Mouse (Mus musculus): Measurements from ENCODE around the gene Ifitm3. TPM values are rescaled to one million over a fixed set of nuclear protein-coding genes. Genes with fewer than 3 reads are reported as not detected.
"Not testable (repeated sequence)": the region's sequence is repeated elsewhere in the genome, so short reads cannot be mapped to it uniquely, and the experiment has no call there.

Gene Ifitm3
- total RNA-seq, 1 experiment, result 353 TPM

- Histone ChIP-seq H3K27ac (ENCODE audit: insufficient read depth, low read depth, low read length, poor library complexity, severe bottlenecking) (peak overlapping the region; percentile 95), H3K9ac (ENCODE audit: insufficient read depth, low read depth, low read length, poor library complexity, severe bottlenecking) (peak overlapping the region; percentile 2; the same call in 1 of the 2 replicates)
- TF ChIP-seq CHD2 (IDR thresholded peaks at IDR 0.05; ENCODE audit: low read depth, low read length) (0 out of 2 replicates have a peak, but pooled peaks have one; percentile 8), ZC3H11A (IDR thresholded peaks at IDR 0.05; ENCODE audit: borderline replicate concordance, low read depth, low read length) (no peak), HCFC1 (IDR thresholded peaks at IDR 0.05; ENCODE audit: borderline replicate concordance, insufficient read depth, low read length) (no peak), ZNF384 (IDR thresholded peaks at IDR 0.05; ENCODE audit: low read depth, low read length) (no peak), MAFK (IDR thresholded peaks at IDR 0.05; ENCODE audit: insufficient read depth, low read depth, low read length) (no peak)
Observed at GRCm38 (mm10) chr7:140973396-140974165, 37.0 kb downstream of the Ifitm3 start.

GRCm38 (mm10) chr7:140971479-140972171 lies 38.9 kb downstream of the Ifitm3 start:
- Histone ChIP-seq H3K27ac (ENCODE audit: insufficient read depth, low read depth, low read length, poor library complexity, severe bottlenecking) (peak overlapping the region; percentile 45; the same call in 1 of the 2 replicates), H3K9me3 (ENCODE audit: control insufficient read depth, insufficient read depth, low read depth, low read length) (no peaks in the 10 kb centered on the region), H3K36me3 (ENCODE audit: control insufficient read depth, insufficient read depth, low read length, poor library complexity, severe bottlenecking) (peaks cover 9% of the 10 kb centered on the region; the same call in 1 of the 2 replicates), H3K9ac (ENCODE audit: insufficient read depth, low read depth, low read length, poor library complexity, severe bottlenecking) (no peak overlapping the region; the same call in 1 of the 2 replicates), H3K4me1 (ENCODE audit: control insufficient read depth in 2 of 2, insufficient read depth in 2 of 2, low read length in 2 of 2, poor library complexity in 1 of 2) (peaks cover 25 to 52% of the 10 kb centered on the region in 2 experiments), H3K4me3 (ENCODE audit: insufficient read depth in 1 of 2, low read depth in 1 of 2, low read length in 2 of 2, poor library complexity in 1 of 2, severe bottlenecking in 1 of 2) (no peak overlapping the region)
- DNase-seq (ENCODE audit: low read depth, low spot score), result no peak
- in situ Hi-C loops (cut with MboI; ENCODE audit: low sequenced_read_pairs in 2 of 2, unreplicated experiment in 2 of 2), result no loop called here
- TF ChIP-seq ZNF384 (IDR thresholded peaks at IDR 0.05; ENCODE audit: low read depth, low read length) (no peak), CHD2 (IDR thresholded peaks at IDR 0.05; ENCODE audit: low read depth, low read length) (no peak), MAFK (IDR thresholded peaks at IDR 0.05; ENCODE audit: insufficient read depth, low read depth, low read length) (no peak), ZC3H11A (IDR thresholded peaks at IDR 0.05; ENCODE audit: borderline replicate concordance, low read depth, low read length) (no peak), HCFC1 (IDR thresholded peaks at IDR 0.05; ENCODE audit: borderline replicate concordance, insufficient read depth, low read length) (no peak)

More at GRCm38 (mm10) chr7:140973396-140974165, 37.0 kb downstream of the Ifitm3 start:
- Histone ChIP-seq H3K4me3 (ENCODE audit: insufficient read depth in 1 of 2, low read depth in 1 of 2, low read length in 2 of 2, poor library complexity in 1 of 2, severe bottlenecking in 1 of 2) (no peak overlapping the region), H3K36me3 (ENCODE audit: control insufficient read depth, insufficient read depth, low read length, poor library complexity, severe bottlenecking) (peaks cover 9% of the 10 kb centered on the region; the same call in 1 of the 2 replicates), H3K4me1 (ENCODE audit: control insufficient read depth in 2 of 2, insufficient read depth in 2 of 2, low read length in 2 of 2, poor library complexity in 1 of 2) (peaks cover 21 to 43% of the 10 kb centered on the region in 2 experiments), H3K9me3 (ENCODE audit: control insufficient read depth, insufficient read depth, low read depth, low read length) (no peaks in the 10 kb centered on the region)
- DNase-seq (ENCODE audit: low read depth, low spot score), result no peak
- in situ Hi-C loops (cut with MboI; ENCODE audit: low sequenced_read_pairs in 2 of 2, unreplicated experiment in 2 of 2), result no loop called here

- in situ Hi-C loops (cut with MboI; ENCODE audit: low sequenced_read_pairs in 2 of 2, unreplicated experiment in 2 of 2), result no loop called here
- H3K4me3 ChIP-seq (ENCODE audit: insufficient read depth in 1 of 2, low read depth in 1 of 2, low read length in 2 of 2, poor library complexity in 1 of 2, severe bottlenecking in 1 of 2), result no peak overlapping the region
Observed at GRCm38 (mm10) chr7:140970931-140971330, 39.6 kb downstream of the Ifitm3 start.

GRCm38 (mm10) chr7:140968710-140969109 lies 41.9 kb downstream of the Ifitm3 start:
- in situ Hi-C loops (cut with MboI; ENCODE audit: low sequenced_read_pairs in 2 of 2, unreplicated experiment in 2 of 2); H3K27ac ChIP-seq (ENCODE audit: insufficient read depth, low read depth, low read length, poor library complexity, severe bottlenecking); H3K9me3 ChIP-seq (ENCODE audit: control insufficient read depth, insufficient read depth, low read depth, low read length); H3K36me3 ChIP-seq (ENCODE audit: control insufficient read depth, insufficient read depth, low read length, poor library complexity, severe bottlenecking); DNase-seq (ENCODE audit: low read depth, low spot score): not testable (repeated sequence)
- H3K9ac ChIP-seq (ENCODE audit: insufficient read depth, low read depth, low read length, poor library complexity, severe bottlenecking), result peak overlapping the region; percentile 12; the same call in 1 of the 2 replicates
- peaks cover 13 to 48% of the 10 kb centered on the region in 2 experiments; a peak in 3 of 4 replicates for H3K4me1 ChIP-seq (ENCODE audit: control insufficient read depth in 2 of 2, insufficient read depth in 2 of 2, low read length in 2 of 2, poor library complexity in 1 of 2)
- peak overlapping the region; percentile 51 to 77 for H3K4me3 ChIP-seq (ENCODE audit: insufficient read depth in 1 of 2, low read depth in 1 of 2, low read length in 2 of 2, poor library complexity in 1 of 2, severe bottlenecking in 1 of 2)

More at GRCm38 (mm10) chr7:140970931-140971330, 39.6 kb downstream of the Ifitm3 start:
- Histone ChIP-seq H3K4me1 (ENCODE audit: control insufficient read depth in 2 of 2, insufficient read depth in 2 of 2, low read length in 2 of 2, poor library complexity in 1 of 2) (peaks cover 23 to 51% of the 10 kb centered on the region in 2 experiments), H3K9me3 (ENCODE audit: control insufficient read depth, insufficient read depth, low read depth, low read length) (no peaks in the 10 kb centered on the region), H3K36me3 (ENCODE audit: control insufficient read depth, insufficient read depth, low read length, poor library complexity, severe bottlenecking) (peaks cover 9% of the 10 kb centered on the region; the same call in 1 of the 2 replicates), H3K27ac (ENCODE audit: insufficient read depth, low read depth, low read length, poor library complexity, severe bottlenecking) (peak overlapping the region; percentile 17; the same call in 1 of the 2 replicates), H3K9ac (ENCODE audit: insufficient read depth, low read depth, low read length, poor library complexity, severe bottlenecking) (no peak overlapping the region)
- no peak for DNase-seq (ENCODE audit: low read depth, low spot score)
- TF ChIP-seq ZC3H11A (IDR thresholded peaks at IDR 0.05; ENCODE audit: borderline replicate concordance, low read depth, low read length), result no peak
- no peak for TF ChIP-seq ZNF384 (IDR thresholded peaks at IDR 0.05; ENCODE audit: low read depth, low read length)
- no peak for TF ChIP-seq CHD2 (IDR thresholded peaks at IDR 0.05; ENCODE audit: low read depth, low read length)
- no peak for TF ChIP-seq HCFC1 (IDR thresholded peaks at IDR 0.05; ENCODE audit: borderline replicate concordance, insufficient read depth, low read length)
- TF ChIP-seq MAFK (IDR thresholded peaks at IDR 0.05; ENCODE audit: insufficient read depth, low read depth, low read length), result no peak

Measured in ES-E14 (cell line).